Mouse (Mus musculus) lung, postnatal 0 days (tissue): ENCODE results near the gene Wdr24.

ENCODE experiments used
- CTCF ChIP-seq: IDR thresholded peaks from 2 replicates; pipeline ENCODE4 v1.5.1; 2016; ENCODE audit warnings: antibody characterized with exemption, mild to moderate bottlenecking
- EP300 ChIP-seq: IDR thresholded peaks from 2 replicates; pipeline ENCODE4 v1.6.1; 2016; ENCODE audit warnings: antibody characterized with exemption, mild to moderate bottlenecking, control low read depth

DNA sequence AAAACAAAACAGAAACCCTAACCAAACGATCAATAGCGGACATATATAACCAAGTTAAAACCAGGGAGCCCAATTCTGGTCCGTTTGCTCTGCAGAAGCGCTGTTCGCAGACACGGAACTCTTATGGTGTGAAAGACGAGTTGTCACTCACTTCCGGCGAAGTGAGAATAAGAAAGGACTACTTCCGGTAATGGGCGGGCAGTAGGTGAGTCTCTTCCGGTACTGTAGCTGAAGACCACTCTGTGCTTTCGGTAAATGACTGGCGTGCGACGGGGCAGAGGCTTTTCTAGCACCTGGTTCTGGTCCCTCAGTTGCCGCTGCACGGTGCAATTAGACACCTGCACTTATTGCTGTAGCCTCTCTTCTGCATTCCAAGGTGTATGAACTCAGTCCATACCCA, at the start of gene Wdr24:
- TF ChIP-seq CTCF (no peak), EP300 (no peak)
